In genomic region chr8:78064161-78064560, GRCm38 (mm10) we compare ENCODE assay signal across 10 mouse cellular contexts.
DNase-seq lines count a peak whose midpoint lies in the region; ATAC-seq lines count a peak whose summit lies in the region.
"Had no signal": no experiment of that assay in that cellular context is flagged by ENCODE, and none has a peak within 500 bp of the region (broad histone marks: within the 10 kb centered on the region; RNA-seq: fewer than 3 reads in every experiment).

No protein-coding gene starts in this region.

- ATAC-seq in lung, embryonic 16.5 days (ENCODE audit: low read depth): no peak
- ATAC-seq in forebrain, embryonic 16.5 days: no peak
- no peak for ATAC-seq in liver, embryonic 12.5 days
- ATAC-seq in stomach, embryonic 16.5 days (ENCODE audit: insufficient read depth, low FRiP score): no peak
- no peak for ATAC-seq in erythroblast, adult 5-6 weeks (replicated peaks; ENCODE audit: low FRiP score, poor library complexity, severe bottlenecking)

- no peaks in the 10 kb centered on the region for H3K9me3 ChIP-seq in lung, embryonic 16.5 days (ENCODE audit: control insufficient read depth, low read length)
- no peaks in the 10 kb centered on the region for H3K9me3 ChIP-seq in forebrain, embryonic 16.5 days (ENCODE audit: control insufficient read depth, low read length)
- no peaks in the 10 kb centered on the region for H3K9me3 ChIP-seq in liver, embryonic 12.5 days (replicated peaks)
- no peaks in the 10 kb centered on the region for H3K9me3 ChIP-seq in stomach, embryonic 16.5 days (replicated peaks; ENCODE audit: control insufficient read depth, low read length)

- H3K27me3 ChIP-seq in lung, embryonic 16.5 days (ENCODE audit: control insufficient read depth, insufficient read depth, low read depth, low read length): no peaks in the 10 kb centered on the region; the same call in 1 of the 2 replicates
- H3K27me3 ChIP-seq in forebrain, embryonic 16.5 days (replicated peaks; ENCODE audit: control insufficient read depth, insufficient read depth, low read length): peaks cover 9% of the 10 kb centered on the region
- H3K27me3 ChIP-seq in liver, embryonic 12.5 days (replicated peaks): peaks cover 62% of the 10 kb centered on the region
- peaks cover 10% of the 10 kb centered on the region; the same call in 1 of the 2 replicates for H3K27me3 ChIP-seq in stomach, embryonic 16.5 days (ENCODE audit: control insufficient read depth, insufficient read depth, low read length)

- peak overlapping the region; percentile 2; the same call in 1 of the 2 replicates for H3K9ac ChIP-seq in lung, embryonic 16.5 days (ENCODE audit: low read length)
- no peak overlapping the region; the same call in 1 of the 2 replicates for H3K9ac ChIP-seq in forebrain, embryonic 16.5 days (replicated peaks; ENCODE audit: low read depth, low read length)
- H3K9ac ChIP-seq in liver, embryonic 12.5 days: no peak overlapping the region
- 0 out of 2 replicates have a peak overlapping the region, but pooled peaks have one; percentile 33 for H3K9ac ChIP-seq in stomach, embryonic 16.5 days (ENCODE audit: low read length)

- no peak overlapping the region for H3K27ac ChIP-seq in lung, embryonic 16.5 days (ENCODE audit: low read length)
- H3K27ac ChIP-seq in forebrain, embryonic 16.5 days (ENCODE audit: low read length): no peak overlapping the region
- no peak overlapping the region for H3K27ac ChIP-seq in liver, embryonic 12.5 days
- no peak overlapping the region for H3K27ac ChIP-seq in stomach, embryonic 16.5 days (ENCODE audit: low read length)

- peak overlapping the region; percentile 37 for H3K4me3 ChIP-seq in lung, embryonic 16.5 days (ENCODE audit: low read length)
- H3K4me3 ChIP-seq in forebrain, embryonic 16.5 days (replicated peaks; ENCODE audit: low read length): peak overlapping the region; percentile 37
- 0 out of 2 replicates have a peak overlapping the region, but pooled peaks have one; percentile 8 for H3K4me3 ChIP-seq in liver, embryonic 12.5 days
- H3K4me3 ChIP-seq in stomach, embryonic 16.5 days (replicated peaks; ENCODE audit: low read length): peak overlapping the region; percentile 32
- H3K4me3 ChIP-seq: erythroblast, embryonic 14.5 days had no signal

- DNase-seq in lung, postnatal 4 days: no peak
- DNase-seq in gastrocnemius, adult 18-20 months (ENCODE audit: low spot score): no peak
- DNase-seq in kidney, adult 11 months: no peak
- DNase-seq: thymus, postnatal 14 days had no signal

- peaks cover 3% of the 10 kb centered on the region; the same call in 1 of the 2 replicates for H3K4me1 ChIP-seq in lung, embryonic 16.5 days (replicated peaks; ENCODE audit: control insufficient read depth, insufficient read depth, low read length)
- peaks cover 9% of the 10 kb centered on the region for H3K4me1 ChIP-seq in forebrain, embryonic 16.5 days (replicated peaks; ENCODE audit: control insufficient read depth, insufficient read depth, low read length)
- H3K4me1 ChIP-seq in liver, embryonic 12.5 days: no peaks in the 10 kb centered on the region
- H3K4me1 ChIP-seq in stomach, embryonic 16.5 days (ENCODE audit: control insufficient read depth, insufficient read depth, low read length): no peaks in the 10 kb centered on the region

- WGBS in lung, embryonic 16.5 days: 23% methylated on average over 13 of the region's 13 CpGs
- WGBS in forebrain, embryonic 16.5 days: 28% methylated on average over 13 of the region's 13 CpGs
- WGBS in liver, embryonic 12.5 days (ENCODE audit: insufficient replicate concordance): 28% methylated on average over 13 of the region's 13 CpGs
- 30% methylated on average over 13 of the region's 13 CpGs for WGBS in stomach, embryonic 16.5 days

- H3K36me3 ChIP-seq in lung, embryonic 16.5 days (ENCODE audit: control insufficient read depth, insufficient read depth, low read length): no peaks in the 10 kb centered on the region
- H3K36me3 ChIP-seq in forebrain, embryonic 16.5 days (ENCODE audit: control insufficient read depth, insufficient read depth): no peaks in the 10 kb centered on the region
- H3K36me3 ChIP-seq in liver, embryonic 12.5 days: no peaks in the 10 kb centered on the region
- no peaks in the 10 kb centered on the region for H3K36me3 ChIP-seq in stomach, embryonic 16.5 days (ENCODE audit: control insufficient read depth, insufficient read depth, low read length)

- peak overlapping the region; percentile 65 for H3K4me2 ChIP-seq in lung, embryonic 16.5 days (ENCODE audit: low read depth, low read length)
- H3K4me2 ChIP-seq in forebrain, embryonic 16.5 days (ENCODE audit: low read length): peak overlapping the region; percentile 65
- peak overlapping the region; percentile 45 for H3K4me2 ChIP-seq in liver, embryonic 12.5 days
- H3K4me2 ChIP-seq in stomach, embryonic 16.5 days (ENCODE audit: low read depth, low read length): peak overlapping the region; percentile 63

Comparison
In these comparisons a context has a peak if more than half of its experiments do, and no peak if none do; other contexts are left out.
1. H3K9ac ChIP-seq: peak in lung, embryonic 16.5 days (single experiment) and stomach, embryonic 16.5 days (single experiment); none in forebrain, embryonic 16.5 days (single experiment) and liver, embryonic 12.5 days (single experiment).
2. Peak in every context shown above with its lines, with median percentiles within 50 percentile points of each other: H3K4me2 ChIP-seq and H3K4me3 ChIP-seq.